Mouse (Mus musculus) kidney, postnatal 14 days (tissue): ENCODE results near the gene Slc24a4.

Source experiments
- DNase-seq: peaks from one replicate; pipeline ENCODE4 v3.0.0; 2022; ENCODE audit warnings: mixed read lengths

Gene Slc24a4

DNA sequence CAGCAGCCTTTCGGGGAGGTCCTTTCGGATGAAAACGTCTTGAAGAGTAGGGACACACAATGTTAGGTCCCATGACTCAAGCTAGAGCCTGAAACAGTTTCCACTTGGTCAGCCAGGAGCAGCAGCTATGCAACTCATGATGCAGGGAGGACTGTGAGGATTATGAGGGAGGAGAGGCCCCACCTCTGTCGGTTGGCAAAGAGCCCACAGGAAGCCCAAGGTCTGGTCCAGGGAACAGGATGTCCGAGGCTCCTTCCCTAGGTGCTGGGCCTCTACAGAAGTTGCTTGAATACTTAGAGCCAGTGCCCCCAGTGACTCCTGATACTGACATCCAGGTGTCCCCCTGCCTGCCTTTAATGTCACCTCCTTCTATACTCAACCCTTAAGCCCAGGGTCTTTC lies 182.9 kb downstream of the Slc24a4 start:
- no peak for DNase-seq
